Mouse (Mus musculus) heart, embryonic 12.5 days (tissue): ENCODE results near the gene Slc7a7. TPM values are rescaled to one million over a fixed set of nuclear protein-coding genes. Genes with fewer than 3 reads are reported as not detected.

Source experiments
- ATAC-seq: fragments of 200-750 bp; cut with Nextera tagmentation; 2 replicates; pipeline ENCODE4 v1.8.0; 2017; ENCODE audit warnings: moderate TSS enrichment, moderate library complexity; ENCODE audit not compliant: insufficient number of reproducible peaks, low FRiP score
- H3K27ac ChIP-seq: fragments of 300-500 bp; sonication (generic); 2 replicates; pipeline ENCODE4 v1.5.1; 2016; ENCODE audit warnings: mild to moderate bottlenecking, moderate library complexity; ENCODE audit not compliant: poor library complexity, severe bottlenecking
- H3K27me3 ChIP-seq: fragments of 300-500 bp; sonication (generic); replicated peaks from 2 replicates; pipeline ENCODE4 v1.6.1; 2016; ENCODE audit warnings: mild to moderate bottlenecking, moderate library complexity
- H3K36me3 ChIP-seq: fragments of 300-500 bp; sonication (generic); 2 replicates; pipeline ENCODE4 v1.6.1; 2016; ENCODE audit warnings: mild to moderate bottlenecking, moderate library complexity
- H3K4me1 ChIP-seq: fragments of 300-500 bp; sonication (generic); replicated peaks from 2 replicates; pipeline ENCODE4 v1.6.1; 2016; ENCODE audit warnings: mild to moderate bottlenecking
- H3K4me2 ChIP-seq: fragments of 300-500 bp; sonication (generic); 2 replicates; pipeline ENCODE4 v1.6.1; 2016; ENCODE audit warnings: mild to moderate bottlenecking, moderate library complexity
- H3K4me3 ChIP-seq: fragments of 300-500 bp; sonication (generic); 2 replicates; pipeline ENCODE4 v1.5.1; 2016; ENCODE audit warnings: mild to moderate bottlenecking
- H3K9ac ChIP-seq: fragments of 300-500 bp; sonication (generic); 2 replicates; pipeline ENCODE4 v1.6.1; 2016; ENCODE audit warnings: mild to moderate bottlenecking, moderate library complexity
- H3K9me3 ChIP-seq: fragments of 300-500 bp; sonication (generic); replicated peaks from 2 replicates; pipeline ENCODE4 v1.6.1; 2016; ENCODE audit warnings: mild to moderate bottlenecking, moderate library complexity
- WGBS: fragments of 180-500 bp; shearing (Covaris S2); methylation state at CpG from one replicate; pipeline ENCODE4 v1.1.7; 2016; 5-methylcytosine and 5-hydroxymethylcytosine counted together
- polyA plus RNA-seq: library from polyadenylated mRNA; unstranded; fragments of >200 nt; fragmentation: Nextera tagmentation; extraction: Ambion mirVana; gene quantifications from 2 replicates; pipeline ENCODE4 v1.2.1, GENCODE M21; 2016

The Slc7a7 gene
- polyA plus RNA-seq, 1 experiment from 2014 or later, result 8.0 TPM

DNA sequence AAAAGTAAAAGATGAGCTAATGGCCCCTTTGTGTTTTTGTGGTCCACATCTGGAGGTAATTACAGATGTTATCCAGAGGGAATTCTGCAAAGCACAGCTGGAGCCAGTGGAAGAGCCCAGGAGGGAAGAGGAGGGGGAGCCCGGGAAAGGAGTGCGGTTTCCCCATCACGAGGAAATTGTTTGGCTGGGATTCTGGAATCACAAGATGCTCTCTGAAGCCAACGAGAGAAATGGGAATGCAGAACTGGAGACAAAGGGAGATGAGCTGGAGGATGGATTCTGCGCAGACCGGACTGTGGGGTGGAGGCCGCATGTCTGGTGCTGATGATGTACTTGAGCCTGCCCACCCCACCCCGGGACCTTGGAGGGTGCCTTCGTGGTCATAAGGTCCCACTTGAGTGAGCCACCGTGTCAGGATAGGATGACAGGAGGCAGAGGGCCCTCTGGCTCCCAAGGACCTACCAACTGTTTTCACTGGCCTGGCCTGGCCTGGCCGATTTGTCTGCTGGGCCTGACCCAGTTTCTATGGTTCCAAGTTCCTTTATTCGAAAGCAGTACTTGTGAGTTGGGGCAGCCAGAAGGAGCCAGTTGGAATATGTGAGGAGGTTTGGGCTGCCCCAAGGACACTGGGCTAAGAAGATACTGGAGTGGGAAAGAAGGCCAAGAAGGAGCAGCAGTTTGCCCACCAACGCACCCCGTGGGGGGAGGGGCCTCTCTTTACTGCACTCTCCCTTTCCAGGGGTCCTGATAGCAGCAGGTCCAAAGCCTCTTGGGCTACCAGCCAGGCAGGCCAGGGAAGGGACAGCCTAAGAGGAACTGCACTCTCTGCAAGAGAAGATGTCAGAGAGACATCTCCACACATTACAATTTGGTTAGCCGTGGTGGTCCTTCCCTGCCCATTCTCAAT lies 26.4 kb upstream of the Slc7a7 start:
- 49% methylated on average over 15 of the region's 15 CpGs for WGBS
- H3K27me3 ChIP-seq, result no peaks in the 10 kb centered on the region
- 0 out of 2 replicates have a peak overlapping the region, but pooled peaks have one; percentile 56 for H3K27ac ChIP-seq
- peaks cover 23% of the 10 kb centered on the region for H3K4me1 ChIP-seq
- H3K36me3 ChIP-seq, result peaks cover 28% of the 10 kb centered on the region
- no peak overlapping the region for H3K4me2 ChIP-seq
- ATAC-seq, result no peak
- H3K4me3 ChIP-seq, result no peak overlapping the region
- no peak overlapping the region for H3K9ac ChIP-seq
- no peaks in the 10 kb centered on the region for H3K9me3 ChIP-seq

DNA sequence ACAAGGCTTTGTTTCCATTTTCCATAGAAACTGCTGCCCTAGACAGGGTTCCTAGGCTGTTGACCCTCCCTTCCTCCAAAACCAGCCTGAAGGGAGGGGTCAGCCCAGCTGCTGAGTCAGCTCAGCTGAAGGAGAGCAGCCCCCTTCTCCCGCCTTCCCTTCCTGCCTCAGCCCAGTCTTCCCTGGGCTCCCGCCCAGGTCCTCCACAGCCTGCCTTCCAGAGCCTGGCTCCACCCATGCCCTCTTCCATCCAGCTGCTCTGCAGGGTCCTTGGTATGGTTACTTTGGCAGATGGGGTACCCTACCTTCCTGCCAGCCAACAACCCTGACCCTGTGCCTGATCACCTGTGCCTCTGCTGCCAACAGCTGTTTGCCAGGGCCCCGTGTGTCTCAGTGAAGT lies 25.6 kb upstream of the Slc7a7 start:
- WGBS, result 26% methylated on average over 3 of the region's 3 CpGs
- H3K27ac ChIP-seq, result peak overlapping the region; percentile 56

DNA sequence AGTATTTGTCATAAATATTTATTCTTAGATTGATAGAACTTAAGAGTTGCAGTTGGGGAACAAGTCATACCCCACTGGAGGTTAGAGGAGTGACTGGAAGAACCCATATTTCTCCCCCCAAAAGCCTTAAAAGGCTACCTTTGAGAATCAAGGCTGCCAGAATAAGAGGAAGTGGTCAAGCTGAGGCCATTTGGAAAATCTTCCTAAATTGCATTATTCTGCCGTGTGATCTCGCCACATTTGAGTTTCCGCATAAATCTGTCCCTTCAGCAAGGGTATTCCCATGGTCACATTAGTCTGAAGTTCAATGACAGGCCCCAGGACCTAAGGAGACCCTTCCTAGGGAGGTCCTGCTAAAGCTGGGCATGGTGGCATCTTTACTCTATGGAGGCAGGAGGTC lies 25.0 kb upstream of the Slc7a7 start:
- H3K4me1 ChIP-seq, result peaks cover 23% of the 10 kb centered on the region
- peak overlapping the region; percentile 56 for H3K27ac ChIP-seq
- ATAC-seq, result no peak
- WGBS, result 86% methylated on average over 3 of the region's 3 CpGs
- H3K9me3 ChIP-seq, result no peaks in the 10 kb centered on the region
- H3K9ac ChIP-seq, result no peak overlapping the region
- no peak overlapping the region for H3K4me3 ChIP-seq
- H3K27me3 ChIP-seq, result no peaks in the 10 kb centered on the region
- H3K36me3 ChIP-seq, result peaks cover 41% of the 10 kb centered on the region
- no peak overlapping the region for H3K4me2 ChIP-seq

More for the DNA sequence above, 25.6 kb upstream of the Slc7a7 start:
- peak; percentile 69 for ATAC-seq
- H3K9me3 ChIP-seq, result no peaks in the 10 kb centered on the region
- no peak overlapping the region for H3K4me3 ChIP-seq
- H3K4me1 ChIP-seq, result peaks cover 23% of the 10 kb centered on the region
- H3K4me2 ChIP-seq, result no peak overlapping the region
- H3K9ac ChIP-seq, result no peak overlapping the region
- peaks cover 36% of the 10 kb centered on the region for H3K36me3 ChIP-seq
- no peaks in the 10 kb centered on the region for H3K27me3 ChIP-seq

DNA sequence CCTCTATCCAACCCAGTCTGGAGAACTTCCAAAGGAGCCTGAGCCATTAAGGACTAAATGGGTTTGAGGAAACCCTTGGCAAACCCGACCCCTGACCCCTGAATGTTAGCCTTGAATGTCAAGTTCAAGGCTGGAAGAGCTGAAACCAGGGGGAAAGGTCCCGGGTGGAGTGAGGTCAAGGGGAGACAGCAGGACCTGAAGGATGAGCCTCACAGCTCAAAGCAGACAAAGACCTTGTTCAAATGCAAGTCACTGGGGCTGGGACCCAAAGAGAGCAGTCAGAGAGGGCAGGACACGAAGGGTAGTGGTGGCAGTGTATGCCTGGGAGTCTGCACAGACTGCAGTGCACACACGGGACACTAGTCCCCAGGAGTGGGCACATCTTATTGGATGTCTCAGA lies 23.8 kb upstream of the Slc7a7 start:
- H3K27ac ChIP-seq, result no peak overlapping the region
- no peaks in the 10 kb centered on the region for H3K27me3 ChIP-seq
- H3K36me3 ChIP-seq, result peaks cover 51% of the 10 kb centered on the region
- H3K4me2 ChIP-seq, result no peak overlapping the region
- peaks cover 23% of the 10 kb centered on the region for H3K4me1 ChIP-seq
- H3K9ac ChIP-seq, result no peak overlapping the region
- no peak overlapping the region for H3K4me3 ChIP-seq
- no peak for ATAC-seq
- 75% methylated on average over 4 of the region's 4 CpGs for WGBS
- no peaks in the 10 kb centered on the region for H3K9me3 ChIP-seq

DNA sequence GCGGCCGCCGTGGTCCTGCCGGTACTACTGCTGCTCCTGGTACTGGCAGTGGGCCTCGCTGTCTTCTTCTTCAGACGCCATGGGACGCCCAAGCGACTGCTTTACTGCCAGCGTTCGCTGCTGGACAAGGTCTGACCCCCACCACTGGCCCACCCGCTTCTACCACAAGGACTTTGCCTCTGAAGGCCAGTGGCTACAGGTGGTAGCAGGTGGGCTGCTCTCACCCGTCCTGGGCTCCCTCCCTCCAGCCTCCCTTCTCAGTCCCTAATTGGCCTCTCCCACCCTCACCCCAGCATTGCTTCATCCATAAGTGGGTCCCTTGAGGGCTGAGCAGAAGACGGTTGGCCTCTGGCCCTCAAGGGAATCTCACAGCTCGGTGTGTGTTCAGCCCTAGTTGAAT lies 23.0 kb upstream of the Slc7a7 start:
- no peak overlapping the region for H3K27ac ChIP-seq
- 88% methylated on average over 14 of the region's 14 CpGs for WGBS
- no peaks in the 10 kb centered on the region for H3K9me3 ChIP-seq
- peaks cover 20% of the 10 kb centered on the region for H3K4me1 ChIP-seq
- H3K4me2 ChIP-seq, result no peak overlapping the region
- peaks cover 59% of the 10 kb centered on the region for H3K36me3 ChIP-seq
- H3K9ac ChIP-seq, result no peak overlapping the region
- no peak for ATAC-seq
- no peak overlapping the region for H3K4me3 ChIP-seq
- H3K27me3 ChIP-seq, result no peaks in the 10 kb centered on the region

DNA sequence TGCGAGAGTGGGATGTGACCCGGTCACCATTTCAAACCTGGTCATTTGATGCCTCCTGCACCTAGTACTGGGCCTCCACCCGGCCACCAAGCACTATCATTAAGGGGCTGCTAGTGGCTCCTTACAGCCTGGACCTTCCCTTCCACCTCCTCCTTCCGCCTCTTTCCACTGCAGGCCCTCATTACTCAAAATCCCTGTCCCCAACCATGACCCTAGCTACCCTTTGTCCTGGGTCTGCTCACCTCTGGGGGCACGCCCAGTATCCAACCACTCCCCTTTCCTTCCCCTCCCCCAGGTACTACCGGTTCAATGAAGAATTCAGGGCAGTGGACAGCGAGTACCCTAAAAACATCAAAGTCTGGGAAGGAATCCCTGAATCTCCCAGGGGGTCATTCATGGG lies 22.0 kb upstream of the Slc7a7 start:
- peaks cover 63% of the 10 kb centered on the region for H3K36me3 ChIP-seq
- WGBS, result 76% methylated on average over 7 of the region's 7 CpGs

DNA sequence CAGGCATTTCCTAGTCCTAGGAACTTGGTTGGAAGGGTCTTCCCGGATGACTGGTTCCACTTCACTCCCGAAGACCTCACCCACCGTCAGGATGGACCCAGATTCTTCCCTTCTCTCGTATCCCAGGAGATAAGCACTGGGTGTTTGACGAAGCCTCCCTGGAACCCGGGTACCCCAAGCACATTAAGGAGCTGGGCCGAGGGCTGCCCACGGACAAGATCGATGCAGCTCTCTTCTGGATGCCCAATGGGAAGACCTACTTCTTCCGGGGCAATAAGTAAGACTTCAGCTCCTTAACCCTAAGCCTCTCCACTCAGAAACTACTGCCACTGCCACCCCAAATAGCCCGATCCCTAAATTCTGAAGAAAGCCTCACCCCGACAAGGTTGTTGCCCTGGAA lies 21.6 kb upstream of the Slc7a7 start:
- no peak for ATAC-seq
- Histone ChIP-seq H3K4me3 (no peak overlapping the region), H3K4me1 (peaks cover 27% of the 10 kb centered on the region), H3K27me3 (no peaks in the 10 kb centered on the region), H3K9me3 (no peaks in the 10 kb centered on the region), H3K4me2 (no peak overlapping the region), H3K36me3 (peaks cover 64% of the 10 kb centered on the region), H3K27ac (no peak overlapping the region), H3K9ac (no peak overlapping the region)
- 86% methylated on average over 12 of the region's 12 CpGs for WGBS

More for the DNA sequence above, 22.0 kb upstream of the Slc7a7 start:
- Histone ChIP-seq H3K9me3 (no peaks in the 10 kb centered on the region), H3K4me2 (no peak overlapping the region), H3K4me3 (no peak overlapping the region), H3K4me1 (peaks cover 26% of the 10 kb centered on the region), H3K9ac (no peak overlapping the region), H3K27me3 (no peaks in the 10 kb centered on the region), H3K27ac (no peak overlapping the region)
- no peak for ATAC-seq

DNA sequence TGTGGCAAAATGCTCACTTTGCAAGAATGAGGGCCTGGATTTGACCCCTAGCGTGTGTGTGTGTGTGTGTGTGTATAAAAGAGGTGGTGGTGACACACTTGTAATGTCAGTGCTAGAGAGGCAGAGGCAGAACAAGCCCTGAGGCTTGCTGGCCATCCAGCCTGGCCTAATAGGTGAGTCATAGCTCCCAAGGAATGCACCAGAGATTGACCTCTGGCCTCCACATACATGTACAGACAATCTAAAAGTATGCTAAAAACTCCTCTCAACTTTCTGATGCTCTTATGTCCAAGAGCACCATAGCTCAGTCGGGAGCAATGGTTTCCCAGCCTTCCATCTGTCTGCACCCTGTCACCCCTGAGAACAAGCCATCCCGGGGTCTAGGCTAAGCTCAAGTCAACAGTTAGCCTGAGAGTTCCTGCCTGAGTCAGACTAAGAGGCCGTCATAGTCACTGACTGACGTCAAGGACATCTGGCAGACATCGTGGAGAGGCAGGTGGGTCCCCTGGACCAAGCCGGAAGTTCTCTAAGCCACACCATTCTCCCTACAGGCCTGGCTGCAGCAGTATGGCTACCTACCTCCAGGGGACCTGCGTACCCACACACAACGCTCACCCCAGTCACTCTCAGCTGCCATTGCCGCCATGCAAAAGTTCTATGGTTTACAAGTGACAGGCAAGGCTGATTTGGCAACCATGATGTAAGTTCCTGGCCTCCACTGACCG lies 17.8 kb upstream of the Slc7a7 start:
- Histone ChIP-seq H3K27me3 (no peaks in the 10 kb centered on the region), H3K4me3 (no peak overlapping the region), H3K4me1 (peaks cover 35% of the 10 kb centered on the region), H3K9me3 (no peaks in the 10 kb centered on the region), H3K36me3 (peaks cover 53% of the 10 kb centered on the region), H3K4me2 (no peak overlapping the region), H3K9ac (no peak overlapping the region), H3K27ac (no peak overlapping the region)
- ATAC-seq, result no peak
- 71% methylated on average over 11 of the region's 11 CpGs for WGBS

DNA sequence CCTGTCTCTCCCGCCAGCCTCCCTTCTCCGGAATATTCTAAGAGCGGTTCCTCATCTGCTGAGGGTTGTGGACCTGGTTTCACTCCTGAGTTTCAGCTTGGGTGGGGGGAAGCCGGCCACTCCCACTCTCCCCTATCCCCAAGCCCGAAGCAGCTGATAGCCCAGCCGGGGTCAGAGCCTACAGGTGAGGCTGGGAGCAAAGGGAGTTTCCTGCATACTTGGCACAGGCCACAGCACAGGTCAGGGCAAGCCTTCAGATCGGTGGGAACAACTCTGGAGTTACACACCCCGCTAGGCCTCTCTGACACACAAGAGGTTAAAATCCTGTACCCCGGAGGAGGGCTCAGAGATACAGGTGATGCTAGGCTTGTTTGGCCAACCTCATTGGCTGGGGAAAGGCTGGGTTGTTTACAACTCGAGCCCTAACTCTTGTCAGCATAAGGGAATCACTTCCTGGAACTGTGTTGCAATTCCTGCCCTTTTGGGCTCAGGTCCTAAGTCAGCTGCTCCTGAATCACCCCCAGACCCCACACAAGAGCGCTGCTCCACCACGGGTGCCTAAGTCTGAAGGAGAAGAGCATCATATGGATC lies 16.5 kb upstream of the Slc7a7 start:
- peak overlapping the region; percentile 82 for H3K4me2 ChIP-seq
- peak overlapping the region; percentile 98 for H3K9ac ChIP-seq
- H3K4me3 ChIP-seq, result peak overlapping the region; percentile 88
- 51% methylated on average over 12 of the region's 12 CpGs for WGBS
- H3K36me3 ChIP-seq, result peaks cover 45% of the 10 kb centered on the region
- H3K27ac ChIP-seq, result peak overlapping the region; percentile 94; the same call in 1 of the 2 replicates
- ATAC-seq, result no peak
- no peaks in the 10 kb centered on the region for H3K9me3 ChIP-seq
- H3K27me3 ChIP-seq, result no peaks in the 10 kb centered on the region
- H3K4me1 ChIP-seq, result peaks cover 48% of the 10 kb centered on the region

DNA sequence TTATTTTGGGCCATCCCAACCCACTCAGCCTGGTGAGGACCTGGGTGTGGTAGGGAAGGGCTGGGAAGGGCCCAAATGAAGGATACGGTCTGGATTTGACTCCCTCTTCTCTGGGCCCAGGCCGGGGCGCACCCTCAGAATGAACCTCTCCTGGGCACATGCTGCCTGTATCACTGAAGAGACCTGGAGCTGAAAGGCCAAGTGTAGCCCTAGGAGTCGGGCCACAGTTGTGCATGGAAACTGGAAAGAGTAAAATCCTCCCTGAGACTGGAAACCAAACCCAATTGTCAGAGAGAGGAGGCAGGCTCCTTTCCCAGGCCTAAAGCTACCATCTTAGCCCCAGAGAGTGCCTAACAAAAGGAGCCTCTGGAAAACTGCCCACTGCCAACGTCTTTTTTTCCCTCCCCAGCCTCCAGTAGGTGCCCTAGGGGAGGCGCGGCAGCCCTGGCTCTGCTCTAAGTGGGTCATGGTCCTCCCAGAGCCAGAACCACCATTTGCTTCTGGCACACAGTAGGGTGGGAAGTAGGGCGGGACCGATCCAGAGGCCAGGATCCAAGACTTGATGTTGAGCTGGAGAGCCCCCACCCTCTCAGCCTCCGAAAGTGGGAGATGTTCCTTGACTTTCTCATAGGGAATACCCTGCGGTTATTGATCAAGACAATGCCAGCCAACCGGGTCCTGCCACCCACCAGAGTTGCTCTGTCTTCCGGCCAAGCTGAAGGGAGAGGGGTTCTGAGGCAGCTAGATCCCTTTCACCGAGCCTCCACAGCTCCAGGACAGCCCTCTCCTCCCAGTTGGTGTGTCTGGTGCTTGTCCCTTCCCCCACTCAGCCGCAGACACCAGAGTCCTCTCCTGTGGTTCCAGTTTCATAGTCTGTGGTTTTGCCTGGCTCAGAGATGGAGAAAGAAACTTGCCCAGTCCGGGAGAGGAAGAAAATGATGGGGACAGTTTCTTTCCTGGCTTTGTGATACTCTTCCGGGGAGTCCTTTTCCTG lies 15.6 kb upstream of the Slc7a7 start:
- Histone ChIP-seq H3K36me3 (peaks cover 45% of the 10 kb centered on the region), H3K9me3 (no peaks in the 10 kb centered on the region), H3K9ac (peak overlapping the region; percentile 98), H3K4me2 (peak overlapping the region; percentile 82), H3K27me3 (no peaks in the 10 kb centered on the region), H3K4me1 (peaks cover 57% of the 10 kb centered on the region), H3K4me3 (peak overlapping the region; percentile 88), H3K27ac (peak overlapping the region; percentile 94)
- no peak for ATAC-seq
- 28% methylated on average over 17 of the region's 17 CpGs for WGBS
